11 mouse cellular contexts compared by ENCODE assay signal in genomic region chr13:60684806-60685205, GRCm38 (mm10).
DNase-seq lines count a peak whose midpoint lies in the region; ATAC-seq and TF ChIP-seq lines count a peak whose summit lies in the region.
"Had no signal": no experiment of that assay in that cellular context is flagged by ENCODE, and none has a peak within 500 bp of the region (broad histone marks: within the 10 kb centered on the region; RNA-seq: fewer than 3 reads in every experiment).

No protein-coding gene starts in this region.

- no peaks in the 10 kb centered on the region for H3K9me3 ChIP-seq in hindbrain, embryonic 13.5 days
- no peaks in the 10 kb centered on the region for H3K9me3 ChIP-seq in hindbrain, embryonic 12.5 days (replicated peaks)
- no peaks in the 10 kb centered on the region for H3K9me3 ChIP-seq in liver, embryonic 12.5 days (replicated peaks)
- H3K9me3 ChIP-seq: megakaryocyte, embryonic 14.5 days had no signal

- TF ChIP-seq CTCF in testis, adult 2 months (IDR thresholded peaks at IDR 0.05; ENCODE audit: control insufficient read depth, insufficient read depth, insufficient replicate concordance, low read depth, low read length): no peak

- H3K27ac ChIP-seq in hindbrain, embryonic 13.5 days: peak overlapping the region; percentile 76
- H3K27ac ChIP-seq in hindbrain, embryonic 12.5 days: no peak overlapping the region
- peak overlapping the region; percentile 33; the same call in 1 of the 2 replicates for H3K27ac ChIP-seq in testis, adult 2 months (ENCODE audit: control insufficient read depth, insufficient read depth, low read depth, low read length)
- peak overlapping the region; percentile 11 for H3K27ac ChIP-seq in liver, embryonic 12.5 days

- H3K36me3 ChIP-seq in hindbrain, embryonic 13.5 days: no peaks in the 10 kb centered on the region
- no peaks in the 10 kb centered on the region for H3K36me3 ChIP-seq in hindbrain, embryonic 12.5 days
- no peaks in the 10 kb centered on the region for H3K36me3 ChIP-seq in testis, adult 2 months (ENCODE audit: control insufficient read depth, insufficient read depth, low read length)
- H3K36me3 ChIP-seq in liver, embryonic 12.5 days: peaks cover 5% of the 10 kb centered on the region; the same call in 1 of the 2 replicates

- WGBS in hindbrain, embryonic 13.5 days: 72% methylated on average over 8 of the region's 8 CpGs
- 77% methylated on average over 8 of the region's 8 CpGs for WGBS in hindbrain, embryonic 12.5 days
- 77% methylated on average over 8 of the region's 8 CpGs for WGBS in liver, embryonic 12.5 days (ENCODE audit: insufficient replicate concordance)

- H3K9ac ChIP-seq in hindbrain, embryonic 13.5 days: no peak overlapping the region; the same call in 1 of the 2 replicates
- no peak overlapping the region for H3K9ac ChIP-seq in hindbrain, embryonic 12.5 days
- H3K9ac ChIP-seq in liver, embryonic 12.5 days: no peak overlapping the region

- H3K4me1 ChIP-seq in hindbrain, embryonic 13.5 days (replicated peaks): peaks cover 51% of the 10 kb centered on the region
- peaks cover 31% of the 10 kb centered on the region for H3K4me1 ChIP-seq in hindbrain, embryonic 12.5 days
- H3K4me1 ChIP-seq in testis, adult 2 months (ENCODE audit: control insufficient read depth, insufficient read depth, low read length): no peaks in the 10 kb centered on the region
- peaks cover 46% of the 10 kb centered on the region for H3K4me1 ChIP-seq in liver, embryonic 12.5 days

- no peak for TF ChIP-seq POLR2A in testis, adult 2 months (IDR thresholded peaks at IDR 0.05; ENCODE audit: control insufficient read depth, low read depth, low read length)

- no peak overlapping the region for H3K4me2 ChIP-seq in hindbrain, embryonic 13.5 days
- H3K4me2 ChIP-seq in hindbrain, embryonic 12.5 days (replicated peaks): no peak overlapping the region
- H3K4me2 ChIP-seq in liver, embryonic 12.5 days: no peak overlapping the region

- H3K27me3 ChIP-seq in hindbrain, embryonic 13.5 days: no peaks in the 10 kb centered on the region
- no peaks in the 10 kb centered on the region for H3K27me3 ChIP-seq in hindbrain, embryonic 12.5 days
- no peaks in the 10 kb centered on the region for H3K27me3 ChIP-seq in testis, adult 2 months (ENCODE audit: control insufficient read depth, insufficient read depth, low read length)
- no peaks in the 10 kb centered on the region for H3K27me3 ChIP-seq in liver, embryonic 12.5 days (replicated peaks)
- H3K27me3 ChIP-seq: megakaryocyte, embryonic 14.5 days had no signal

- no peak for ATAC-seq in hindbrain, embryonic 13.5 days (ENCODE audit: low FRiP score)
- no peak for ATAC-seq in hindbrain, embryonic 12.5 days (ENCODE audit: low FRiP score)
- ATAC-seq in liver, embryonic 12.5 days: no peak

- H3K4me3 ChIP-seq in hindbrain, embryonic 13.5 days: no peak overlapping the region
- no peak overlapping the region for H3K4me3 ChIP-seq in hindbrain, embryonic 12.5 days
- H3K4me3 ChIP-seq in testis, adult 2 months (ENCODE audit: control insufficient read depth, low read depth, low read length): no peak overlapping the region
- H3K4me3 ChIP-seq in liver, embryonic 12.5 days: no peak overlapping the region
- H3K4me3 ChIP-seq: erythroblast, embryonic 14.5 days; megakaryocyte, embryonic 14.5 days had no signal

- no peak for DNase-seq in testis, postnatal 14 days (ENCODE audit: low spot score)
- no peak for DNase-seq in cerebellum, adult 9-11 months
- no peak for DNase-seq in ovary, postnatal 14 days (ENCODE audit: low spot score)
- no peak for DNase-seq in thymus, postnatal 0 days (ENCODE audit: low spot score)
- DNase-seq: adrenal gland, postnatal 36 days had no signal
